Mouse (Mus musculus): ENCODE data around the gene Cdc42ep1. TPM values are rescaled to one million over a fixed set of nuclear protein-coding genes. Genes with fewer than 3 reads are reported as not detected.

Cdc42ep1 gene
- polyA plus RNA-seq, 1 experiment from 2014 or later, result 13.0 TPM

Small RNAs within 50 kb of the gene (microRNA-seq; reads per million reads assigned to microRNA genes)
- not detected for gene Mir6955

Other genes with a start within 250 kb of the Cdc42ep1 start
- gene Cyth4, start 245.6 kb upstream of the Cdc42ep1 start, polyA plus RNA-seq (2015; fragmentation: Nextera tagmentation; extraction: Ambion mirVana), result 13.5 and 14.7 TPM in 2 replicates
- not detected in 2 replicates for gene Elfn2, start 123.9 kb upstream of the Cdc42ep1 start, polyA plus RNA-seq (2015; fragmentation: Nextera tagmentation; extraction: Ambion mirVana)
- 4.6 and 5.2 TPM in 2 replicates for gene Mfng, start 69.1 kb upstream of the Cdc42ep1 start, polyA plus RNA-seq (2015; fragmentation: Nextera tagmentation; extraction: Ambion mirVana)
- gene Card10, start 39.6 kb upstream of the Cdc42ep1 start, polyA plus RNA-seq (2015; fragmentation: Nextera tagmentation; extraction: Ambion mirVana), result 1.8 and 2.5 TPM in 2 replicates
- gene Lgals2, start 12.9 kb downstream of the Cdc42ep1 start, polyA plus RNA-seq (2015; fragmentation: Nextera tagmentation; extraction: Ambion mirVana), result 7.7 and 9.5 TPM in 2 replicates
- 21.4 and 23.6 TPM in 2 replicates for gene Gga1, start 34.6 kb downstream of the Cdc42ep1 start, polyA plus RNA-seq (2015; fragmentation: Nextera tagmentation; extraction: Ambion mirVana)
- gene Gm49510, start 57.0 kb downstream of the Cdc42ep1 start, polyA plus RNA-seq (2015; fragmentation: Nextera tagmentation; extraction: Ambion mirVana), result 0.08 and 0.26 TPM in 2 replicates
- gene Sh3bp1, start 57.1 kb downstream of the Cdc42ep1 start, polyA plus RNA-seq (2015; fragmentation: Nextera tagmentation; extraction: Ambion mirVana), result 14.4 and 15.3 TPM in 2 replicates
- 5.4 and 5.6 TPM in 2 replicates for gene Pdxp, start 71.3 kb downstream of the Cdc42ep1 start, polyA plus RNA-seq (2015; fragmentation: Nextera tagmentation; extraction: Ambion mirVana)
- 315 and 397 TPM in 2 replicates for gene Lgals1, start 84.1 kb downstream of the Cdc42ep1 start, polyA plus RNA-seq (2015; fragmentation: Nextera tagmentation; extraction: Ambion mirVana)
- 24.5 and 26.2 TPM in 2 replicates for gene Nol12, start 92.3 kb downstream of the Cdc42ep1 start, polyA plus RNA-seq (2015; fragmentation: Nextera tagmentation; extraction: Ambion mirVana)
- 20.2 and 21.2 TPM in 2 replicates for gene Triobp, start 105.1 kb downstream of the Cdc42ep1 start, polyA plus RNA-seq (2015; fragmentation: Nextera tagmentation; extraction: Ambion mirVana)
- gene H1f0, start 185.8 kb downstream of the Cdc42ep1 start, polyA plus RNA-seq (2015; fragmentation: Nextera tagmentation; extraction: Ambion mirVana), result 118 and 121 TPM in 2 replicates
- gene Galr3, start 199.3 kb downstream of the Cdc42ep1 start, polyA plus RNA-seq (2015; fragmentation: Nextera tagmentation; extraction: Ambion mirVana), result 0.17 TPM in 1 of 2 replicates, not detected in the other
- 47.9 and 55.1 TPM in 2 replicates for gene Ankrd54, start 220.3 kb downstream of the Cdc42ep1 start, polyA plus RNA-seq (2015; fragmentation: Nextera tagmentation; extraction: Ambion mirVana)
- gene Eif3l, start 232.6 kb downstream of the Cdc42ep1 start, polyA plus RNA-seq (2015; fragmentation: Nextera tagmentation; extraction: Ambion mirVana), result 116 and 117 TPM in 2 replicates